Mouse (Mus musculus) thymus, adult 2 months (tissue): ENCODE results near the gene Rfc4. TPM values are rescaled to one million over a fixed set of nuclear protein-coding genes. Genes with fewer than 3 reads are reported as not detected.

Experiments used
- DNase-seq: peaks from one replicate; pipeline ENCODE4 v3.0.0; 2021
- H3K27ac ChIP-seq: fragments of 200-500 bp; 2 replicates; pipeline ENCODE4 v1.5.1; 2012; ENCODE audit warnings: low read length, control low read depth; ENCODE audit not compliant: control insufficient read depth, insufficient read depth
- H3K27me3 ChIP-seq: fragments of 200-500 bp; 2 replicates; pipeline ENCODE4 v1.6.1; 2012; ENCODE audit warnings: mild to moderate bottlenecking, low read length, moderate library complexity, mixed read lengths; ENCODE audit not compliant: control insufficient read depth, insufficient read depth
- H3K36me3 ChIP-seq: fragments of 200-500 bp; 2 replicates; pipeline ENCODE4 v1.6.1; 2012; ENCODE audit warnings: mild to moderate bottlenecking, low read length, moderate library complexity; ENCODE audit not compliant: control insufficient read depth, insufficient read depth
- H3K4me1 ChIP-seq: fragments of 200-500 bp; replicated peaks from 2 replicates; pipeline ENCODE4 v1.6.1; 2012; ENCODE audit warnings: low read length; ENCODE audit not compliant: control insufficient read depth, insufficient read depth
- H3K4me3 ChIP-seq: fragments of 200-500 bp; 2 replicates; pipeline ENCODE4 v1.5.1; 2012; ENCODE audit warnings: mild to moderate bottlenecking, low read length, control low read depth, moderate library complexity; ENCODE audit not compliant: control insufficient read depth, insufficient read depth
- CTCF ChIP-seq: fragments of 200-500 bp; IDR thresholded peaks from 2 replicates; pipeline ENCODE4 v1.5.1; 2012; ENCODE audit warnings: mild to moderate bottlenecking, control low read depth, low read length, moderate library complexity, borderline replicate concordance; ENCODE audit not compliant: control insufficient read depth, poor library complexity, insufficient read depth; ENCODE audit errors: extremely low read depth
- POLR2A ChIP-seq: fragments of 200-500 bp; IDR thresholded peaks from 2 replicates; pipeline ENCODE4 v1.6.1; 2012; ENCODE audit warnings: mild to moderate bottlenecking, low read length, control low read depth, moderate library complexity; ENCODE audit not compliant: control insufficient read depth, poor library complexity, insufficient read depth; ENCODE audit errors: extremely low read depth
- WGBS: fragments of 180-500 bp; shearing (Covaris S2); methylation state at CpG from one replicate; pipeline ENCODE4 v1.1.7; 2018; 5-methylcytosine and 5-hydroxymethylcytosine counted together
- polyA plus RNA-seq: library from polyadenylated mRNA; depleted of rRNA; stranded (reverse); fragments of >200 nt; gene quantifications from 2 replicates; pipeline ENCODE4 v1.2.3, GENCODE M21; 2012

The Rfc4 gene
- polyA plus RNA-seq, 1 experiment = 2.6 TPM

- TF ChIP-seq CTCF (no peak), POLR2A (no peak)
- Histone ChIP-seq H3K36me3 (peaks cover 69% of the 10 kb centered on the region), H3K4me3 (no peak overlapping the region), H3K4me1 (no peaks in the 10 kb centered on the region), H3K27ac (no peak overlapping the region), H3K27me3 (no peaks in the 10 kb centered on the region)
- 78% methylated on average over 9 of the region's 9 CpGs for WGBS
- no peak for DNase-seq
Observed at GRCm38 (mm10) chr16:23112861-23113435, 14.6 kb downstream of the Rfc4 start.

GRCm38 (mm10) chr16:23112348-23112747 is 15.2 kb downstream of the Rfc4 start:
- 93% methylated on average over 12 of the region's 12 CpGs for WGBS
- peaks cover 67% of the 10 kb centered on the region for H3K36me3 ChIP-seq
- H3K27me3 ChIP-seq = no peaks in the 10 kb centered on the region
- no peak for TF ChIP-seq CTCF
- TF ChIP-seq POLR2A = no peak
- H3K4me3 ChIP-seq = no peak overlapping the region
- H3K27ac ChIP-seq = no peak overlapping the region
- DNase-seq = no peak
- no peaks in the 10 kb centered on the region for H3K4me1 ChIP-seq

- WGBS = 47% methylated on average over 5 of the region's 5 CpGs
- Histone ChIP-seq H3K4me1 (no peaks in the 10 kb centered on the region), H3K4me3 (no peak overlapping the region), H3K27ac (no peak overlapping the region), H3K27me3 (no peaks in the 10 kb centered on the region), H3K36me3 (peaks cover 54% of the 10 kb centered on the region)
- TF ChIP-seq POLR2A = no peak
- TF ChIP-seq CTCF = no peak
- DNase-seq = no peak
Observed at GRCm38 (mm10) chr16:23109350-23110280, 17.9 kb downstream of the Rfc4 start.

- Histone ChIP-seq H3K27ac (no peak overlapping the region), H3K4me1 (no peaks in the 10 kb centered on the region), H3K27me3 (no peaks in the 10 kb centered on the region), H3K36me3 (peaks cover 50% of the 10 kb centered on the region), H3K4me3 (no peak overlapping the region)
- WGBS = 13% methylated on average over 5 of the region's 5 CpGs
- TF ChIP-seq CTCF (no peak), POLR2A (no peak)
- no peak for DNase-seq
Observed at GRCm38 (mm10) chr16:23108943-23109342, 18.6 kb downstream of the Rfc4 start.

- TF ChIP-seq POLR2A (no peak), CTCF (peak; percentile 39; the same call in 1 of the 2 replicates)
- DNase-seq = peak; percentile 84
- no peaks in the 10 kb centered on the region for H3K4me1 ChIP-seq
- no peaks in the 10 kb centered on the region for H3K27me3 ChIP-seq
- under 1% methylated on average over 52 of the region's 52 CpGs for WGBS
- H3K4me3 ChIP-seq = peak overlapping the region; percentile 88
- H3K36me3 ChIP-seq = peaks cover 45% of the 10 kb centered on the region
- H3K27ac ChIP-seq = peak overlapping the region; percentile 86
Observed at GRCm38 (mm10) chr16:23107946-23108759, 19.4 kb downstream of the Rfc4 start.
